In genomic region chr11:33071358-33071922, GRCm38 (mm10) we compare ENCODE assay signal across 16 mouse cellular contexts.
DNase-seq lines count a peak whose midpoint lies in the region; ATAC-seq and TF ChIP-seq lines count a peak whose summit lies in the region.
"Had no signal": no experiment of that assay in that cellular context is flagged by ENCODE, and none has a peak within 500 bp of the region (broad histone marks: within the 10 kb centered on the region; RNA-seq: fewer than 3 reads in every experiment).

No protein-coding gene starts in this region.

- DNase-seq in kidney, postnatal 0 days (ENCODE audit: low spot score) = peak; percentile 44
- no peak for DNase-seq in kidney, postnatal 25 days
- no peak for DNase-seq in limb, embryonic 10.5 days (ENCODE audit: low spot score)
- peak; percentile 32 for DNase-seq in forelimb bud, embryonic 11.5 days (ENCODE audit: low read depth, low spot score)
- DNase-seq in embryo, embryonic 11 days = no peak
- no peak for DNase-seq in frontal cortex, adult 2 months (ENCODE audit: extremely low spot score in 1 of 2, low spot score in 1 of 2)
- DNase-seq: adrenal gland, adult 2 months; adrenal gland, postnatal 10 days; adrenal gland, postnatal 25 days; cerebellum, adult 8-10 months had no signal

- no peaks in the 10 kb centered on the region for H3K36me3 ChIP-seq in kidney, postnatal 0 days (ENCODE audit: insufficient read depth, low read length)
- H3K36me3 ChIP-seq in limb, embryonic 12.5 days = no peaks in the 10 kb centered on the region
- no peaks in the 10 kb centered on the region for H3K36me3 ChIP-seq in limb, embryonic 10.5 days
- H3K36me3 ChIP-seq in limb, embryonic 13.5 days = no peaks in the 10 kb centered on the region
- H3K36me3 ChIP-seq: embryonic facial prominence, embryonic 10.5 days; embryonic facial prominence, embryonic 12.5 days; forebrain, embryonic 15.5 days had no signal

- H3K4me2 ChIP-seq in kidney, postnatal 0 days (ENCODE audit: low read length) = no peak overlapping the region
- H3K4me2 ChIP-seq in limb, embryonic 12.5 days = no peak overlapping the region
- no peak overlapping the region for H3K4me2 ChIP-seq in limb, embryonic 13.5 days (replicated peaks)
- H3K4me2 ChIP-seq: embryonic facial prominence, embryonic 12.5 days; forebrain, embryonic 13.5 days; forebrain, embryonic 15.5 days had no signal

- no peak overlapping the region for H3K27ac ChIP-seq in kidney, postnatal 0 days
- 0 out of 2 replicates have a peak overlapping the region, but pooled peaks have one; percentile 35 for H3K27ac ChIP-seq in limb, embryonic 12.5 days
- H3K27ac ChIP-seq in limb, embryonic 10.5 days = no peak overlapping the region
- H3K27ac ChIP-seq in limb, embryonic 13.5 days = no peak overlapping the region
- H3K27ac ChIP-seq: embryonic facial prominence, embryonic 10.5 days; embryonic facial prominence, embryonic 12.5 days; forebrain, embryonic 13.5 days; forebrain, embryonic 15.5 days had no signal

- no peak for ATAC-seq in kidney, postnatal 0 days (replicated peaks; ENCODE audit: low FRiP score, low read depth)
- 0 out of 2 replicates have a peak, but pooled peaks have one; percentile 42 for ATAC-seq in limb, embryonic 12.5 days (ENCODE audit: insufficient number of reproducible peaks, insufficient read depth, low FRiP score, low TSS enrichment, low read depth)
- peak; percentile 76 for ATAC-seq in limb, embryonic 13.5 days (ENCODE audit: low FRiP score, low read depth)

- no peak overlapping the region for H3K9ac ChIP-seq in kidney, postnatal 0 days (ENCODE audit: low read depth, low read length)
- H3K9ac ChIP-seq in limb, embryonic 12.5 days (replicated peaks) = no peak overlapping the region
- H3K9ac ChIP-seq in limb, embryonic 13.5 days = no peak overlapping the region
- H3K9ac ChIP-seq: embryonic facial prominence, embryonic 12.5 days; forebrain, embryonic 13.5 days; forebrain, embryonic 15.5 days had no signal

- 54% methylated on average over 5 of the region's 5 CpGs for whole genome bisulfite sequencing in kidney, postnatal 0 days
- WGBS in limb, embryonic 12.5 days = 36% methylated on average over 5 of the region's 5 CpGs
- WGBS in limb, embryonic 10.5 days = 88% methylated on average over 5 of the region's 5 CpGs
- 37% methylated on average over 5 of the region's 5 CpGs for WGBS in limb, embryonic 13.5 days

- no peaks in the 10 kb centered on the region for H3K4me1 ChIP-seq in kidney, postnatal 0 days (replicated peaks; ENCODE audit: insufficient read depth, low read length)
- peaks cover 29% of the 10 kb centered on the region for H3K4me1 ChIP-seq in limb, embryonic 12.5 days (replicated peaks)
- H3K4me1 ChIP-seq in limb, embryonic 10.5 days = peaks cover 15% of the 10 kb centered on the region
- H3K4me1 ChIP-seq in limb, embryonic 13.5 days = peaks cover 39% of the 10 kb centered on the region

- H3K4me3 ChIP-seq in kidney, postnatal 0 days (replicated peaks; ENCODE audit: low read depth, low read length) = no peak overlapping the region
- no peak overlapping the region for H3K4me3 ChIP-seq in limb, embryonic 12.5 days (replicated peaks)
- no peak overlapping the region for H3K4me3 ChIP-seq in limb, embryonic 10.5 days
- no peak overlapping the region for H3K4me3 ChIP-seq in limb, embryonic 13.5 days
- H3K4me3 ChIP-seq: embryonic facial prominence, embryonic 10.5 days; embryonic facial prominence, embryonic 12.5 days; forebrain, embryonic 13.5 days; forebrain, embryonic 15.5 days had no signal

- H3K27me3 ChIP-seq in kidney, postnatal 0 days (ENCODE audit: insufficient read depth, low read length) = no peaks in the 10 kb centered on the region
- H3K27me3 ChIP-seq in limb, embryonic 12.5 days = 0 out of 2 replicates have a peak, but pooled peaks cover 3% of the 10 kb centered on the region
- no peaks in the 10 kb centered on the region for H3K27me3 ChIP-seq in limb, embryonic 10.5 days (ENCODE audit: low read depth, poor library complexity, severe bottlenecking)
- H3K27me3 ChIP-seq in limb, embryonic 13.5 days = no peaks in the 10 kb centered on the region
- H3K27me3 ChIP-seq: embryonic facial prominence, embryonic 12.5 days; forebrain, embryonic 13.5 days; forebrain, embryonic 15.5 days had no signal

- TF ChIP-seq CTCF in kidney, postnatal 0 days (IDR thresholded peaks at IDR 0.05; ENCODE audit: low read depth) = no peak

- H3K9me3 ChIP-seq in kidney, postnatal 0 days (replicated peaks; ENCODE audit: low read length) = no peaks in the 10 kb centered on the region
- no peaks in the 10 kb centered on the region for H3K9me3 ChIP-seq in limb, embryonic 12.5 days
- no peaks in the 10 kb centered on the region for H3K9me3 ChIP-seq in limb, embryonic 10.5 days (replicated peaks)
- no peaks in the 10 kb centered on the region for H3K9me3 ChIP-seq in limb, embryonic 13.5 days
- H3K9me3 ChIP-seq: embryonic facial prominence, embryonic 10.5 days; embryonic facial prominence, embryonic 12.5 days; forebrain, embryonic 13.5 days; forebrain, embryonic 15.5 days had no signal

Comparison
In these comparisons a context has a peak if more than half of its experiments do, and no peak if none do; other contexts are left out.
1. DNase-seq: peak in kidney, postnatal 0 days (single experiment) and forelimb bud, embryonic 11.5 days (single experiment); none in kidney, postnatal 25 days (0 of 2), limb, embryonic 10.5 days (single experiment), embryo, embryonic 11 days (single experiment) and frontal cortex, adult 2 months (0 of 2).